Mouse (Mus musculus) mouse trophoblast stem cell (cell line): ENCODE measurements around the gene Cfap74.
"Not testable (repeated sequence)": the region's sequence is repeated elsewhere in the genome, so short reads cannot be mapped to it uniquely, and the experiment has no call there.

Experiments used
- in situ Hi-C, 2 experiments: fragments of 300-500 bp; cut with MseI, MboI; formaldehyde crosslinking; loops; 2 replicates in 1 of 2; 3 replicates in 1 of 2; pipeline ENCODE4 v1.15.1; 2025

Gene Cfap74

DNA sequence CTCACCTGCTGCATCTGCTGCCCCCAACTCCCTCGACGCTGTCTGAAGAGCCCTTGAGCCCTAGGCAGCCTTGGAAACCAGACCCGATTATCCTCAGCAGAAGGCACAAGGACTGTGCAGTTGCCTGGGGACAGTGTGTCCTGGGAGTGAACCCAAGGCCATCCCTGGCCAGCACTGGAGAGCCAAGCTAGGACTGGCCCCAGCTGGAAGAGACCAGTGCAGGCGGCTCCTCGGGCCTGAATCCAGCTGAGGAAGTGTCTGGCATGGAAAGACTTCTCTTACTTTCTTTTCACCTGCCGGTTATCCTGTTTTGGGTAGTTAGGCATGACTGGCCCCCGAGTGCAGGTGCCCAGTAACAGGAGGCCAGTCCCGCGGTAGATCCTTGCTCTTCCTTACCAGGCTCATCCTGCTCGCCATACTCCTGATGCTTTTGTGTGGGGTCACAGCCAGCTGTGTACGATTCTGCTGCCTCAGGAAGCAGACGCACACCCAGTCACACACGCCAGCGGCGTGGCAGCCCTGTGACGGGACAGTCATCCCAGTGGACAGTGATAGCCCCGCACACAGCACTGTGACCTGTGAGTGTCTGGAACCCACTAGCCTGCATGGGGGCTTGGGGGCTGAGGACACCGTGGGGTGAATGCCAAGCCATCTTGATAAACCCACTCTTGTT, 60.7 kb downstream of the Cfap74 start:
- in situ Hi-C loops = no loop called here

- in situ Hi-C loops = no loop called here
These were observed 61.4 kb downstream of the Cfap74 start for GRCm38 (mm10) chr4:155470263-155470953.

DNA sequence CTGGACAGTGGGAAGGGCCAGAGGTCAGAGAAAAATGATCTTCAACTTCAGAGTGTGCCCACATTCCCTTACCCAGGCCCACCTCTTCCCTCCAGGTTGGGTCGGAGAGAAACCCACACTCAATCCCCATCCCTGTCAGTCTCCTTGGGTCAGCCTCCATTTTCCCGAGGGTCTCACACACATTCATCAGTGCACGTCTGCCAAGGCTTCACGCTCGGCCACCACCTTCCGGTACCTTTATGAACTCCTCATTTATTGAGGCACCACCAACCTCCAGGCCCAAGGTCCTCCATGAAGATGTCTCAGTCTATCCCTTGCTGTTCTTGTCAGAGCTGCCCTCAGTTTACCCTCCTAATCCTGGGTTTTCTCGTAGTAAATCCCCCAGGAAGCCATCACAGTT, 62.0 kb downstream of the Cfap74 start:
- in situ Hi-C loops = no loop called here

DNA sequence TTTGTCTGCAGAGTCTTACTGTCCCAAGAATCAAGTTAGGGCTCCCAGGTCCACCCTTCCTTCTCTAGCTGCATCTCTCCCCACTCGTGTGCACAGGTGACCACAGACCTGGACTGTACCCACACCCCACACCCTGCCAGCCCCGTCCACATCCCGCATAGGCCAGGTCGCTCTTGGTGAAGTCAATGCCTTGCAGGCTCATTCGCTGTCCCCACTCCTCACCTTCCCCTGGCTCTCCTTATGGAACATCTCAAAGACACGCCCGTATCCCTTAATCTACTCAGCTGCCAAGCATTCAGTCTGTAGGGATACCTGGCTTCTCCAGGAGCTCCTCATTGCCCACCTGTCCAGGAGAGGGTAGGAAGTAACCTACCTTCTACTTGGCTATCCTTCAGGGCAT, 62.4 kb downstream of the Cfap74 start:
- in situ Hi-C loops = no loop called here

- in situ Hi-C loops = no loop called here
These were observed 63.8 kb downstream of the Cfap74 start for GRCm38 (mm10) chr4:155472716-155473290.

- in situ Hi-C loops = no loop called here
These were observed 64.3 kb downstream of the Cfap74 start for GRCm38 (mm10) chr4:155473319-155473718.

DNA sequence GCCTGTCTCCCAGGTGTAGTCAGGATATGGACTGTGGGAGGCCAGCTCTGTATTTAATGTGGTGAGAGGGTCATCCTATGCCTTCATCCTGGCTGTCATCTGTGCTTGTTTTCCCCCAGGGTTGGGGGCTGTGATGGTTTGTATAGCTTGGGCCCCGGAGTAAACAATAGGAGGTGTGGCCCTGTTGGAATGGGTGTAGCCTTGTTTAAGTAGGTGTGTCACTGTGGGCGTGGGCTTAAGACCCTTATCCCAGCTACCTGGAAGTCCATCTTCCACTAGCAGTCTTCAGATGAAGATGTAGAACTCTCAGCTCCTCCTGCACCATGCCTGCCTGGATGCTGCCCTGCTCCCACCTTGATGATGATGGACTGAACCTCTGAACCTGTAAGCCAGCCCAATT, 64.8 kb downstream of the Cfap74 start:
- in situ Hi-C loops = not testable (repeated sequence)

DNA sequence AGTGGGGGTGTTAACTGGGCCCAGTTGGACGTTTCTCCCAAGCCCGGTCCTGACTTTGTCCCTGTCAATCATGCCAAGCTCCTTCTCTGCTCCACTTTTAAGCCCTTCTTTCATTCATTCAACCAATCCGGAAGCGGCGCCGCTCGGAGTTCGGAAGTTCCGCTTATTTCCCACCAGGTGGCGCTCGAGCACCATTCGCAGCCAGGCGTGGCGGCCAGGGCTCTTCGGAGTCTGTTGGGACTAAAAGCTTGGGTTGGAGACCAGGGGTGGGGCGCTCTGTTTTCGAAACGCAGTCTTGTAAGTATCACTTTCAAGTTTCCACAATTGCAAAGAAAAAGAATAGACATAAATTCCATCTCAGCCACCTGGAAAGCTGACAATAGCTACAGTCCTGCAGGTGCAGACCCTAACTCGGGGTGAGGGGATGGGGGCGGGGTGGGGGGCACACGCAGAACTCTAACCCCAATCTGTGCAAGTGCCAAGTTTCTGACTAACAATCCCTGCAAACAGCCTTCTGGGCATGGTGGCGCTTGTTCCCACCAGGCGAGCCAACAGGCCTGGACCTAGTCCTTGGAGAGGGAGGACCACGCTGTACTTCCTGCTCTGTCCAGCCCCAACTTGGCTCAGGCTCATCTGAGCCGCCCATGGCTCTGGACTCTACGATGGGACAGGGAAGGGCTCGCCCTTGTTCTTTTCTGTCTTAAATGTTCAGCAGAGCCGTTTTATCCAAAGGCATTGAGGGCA, 72.6 kb downstream of the Cfap74 start:
- in situ Hi-C loops = loop anchor here (5.0 kb wide), 2 partner anchors 86 to 96 kb away; no protein-coding TSS in a partner anchor

DNA sequence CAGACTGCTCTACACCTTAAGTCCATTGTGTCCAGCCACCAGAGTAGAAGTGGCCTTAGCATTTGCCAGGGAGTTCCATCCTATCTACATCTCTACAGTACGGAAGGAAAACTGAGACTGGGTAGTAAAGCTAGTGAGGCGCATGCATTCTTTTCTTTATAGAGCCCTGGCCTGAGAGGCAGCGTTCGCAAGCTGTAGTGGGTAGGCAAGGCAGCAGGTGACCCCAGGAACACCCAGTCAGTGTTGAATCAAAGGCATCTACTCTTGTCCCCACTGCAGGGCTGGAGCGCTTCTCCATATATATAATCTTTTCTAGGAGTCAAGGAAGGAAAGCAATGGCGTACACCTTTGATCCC, 73.1 kb downstream of the Cfap74 start:
- in situ Hi-C loops = loop anchor here (5.0 kb wide), 2 partner anchors 85 to 95 kb away; no protein-coding TSS in a partner anchor

GRCm38 (mm10) chr4:155482733-155483540, 73.9 kb downstream of the Cfap74 start:
- in situ Hi-C loops = loop anchor here (5.0 kb wide), 2 partner anchors 84 to 94 kb away; no protein-coding TSS in a partner anchor

- in situ Hi-C loops = no loop called here
These were observed 76.5 kb downstream of the Cfap74 start for GRCm38 (mm10) chr4:155485521-155485920.

DNA sequence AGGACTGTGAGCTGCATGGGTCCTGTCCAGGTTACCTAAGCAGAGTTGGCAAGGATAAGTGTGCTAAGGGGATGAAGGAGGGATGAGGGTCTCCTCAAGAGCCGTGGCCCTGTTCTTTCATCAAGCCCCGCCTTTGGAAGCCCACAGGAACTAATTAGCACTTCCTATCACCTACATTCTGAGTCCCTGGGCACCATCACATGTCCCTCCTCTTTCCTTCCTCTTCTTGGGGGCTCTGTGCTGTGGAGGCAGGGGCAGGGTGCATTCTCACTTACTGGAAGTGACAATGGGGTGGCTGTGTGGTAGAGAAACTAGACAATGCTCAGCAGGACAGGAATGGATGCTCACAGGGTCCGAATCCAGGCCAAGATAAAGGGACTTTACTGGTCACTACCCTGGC, 78.8 kb downstream of the Cfap74 start:
- in situ Hi-C loops = no loop called here

GRCm38 (mm10) chr4:155488232-155489025, 79.4 kb downstream of the Cfap74 start:
- in situ Hi-C loops = no loop called here

GRCm38 (mm10) chr4:155489101-155489970, 80.3 kb downstream of the Cfap74 start:
- in situ Hi-C loops = no loop called here

DNA sequence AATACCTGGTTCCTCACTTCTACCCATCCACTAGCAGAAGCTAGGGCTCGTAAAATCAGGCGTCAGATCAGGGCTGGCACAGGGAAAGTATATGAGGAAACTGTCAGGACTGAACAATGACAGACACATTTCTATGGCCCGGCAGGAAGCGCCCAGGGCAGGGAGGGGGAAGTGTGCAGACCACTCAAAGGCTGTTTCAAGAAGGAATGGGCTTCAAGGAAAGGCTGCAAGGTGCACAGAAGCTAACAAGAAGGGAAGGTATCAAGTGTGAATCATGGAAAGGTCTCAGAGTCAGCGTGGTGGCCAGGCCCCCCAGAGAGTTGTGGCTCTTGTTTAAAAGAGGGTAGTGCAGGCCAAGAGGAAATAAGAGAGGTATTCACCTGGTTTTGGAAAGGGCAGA, 81.5 kb downstream of the Cfap74 start:
- in situ Hi-C loops = no loop called here

DNA sequence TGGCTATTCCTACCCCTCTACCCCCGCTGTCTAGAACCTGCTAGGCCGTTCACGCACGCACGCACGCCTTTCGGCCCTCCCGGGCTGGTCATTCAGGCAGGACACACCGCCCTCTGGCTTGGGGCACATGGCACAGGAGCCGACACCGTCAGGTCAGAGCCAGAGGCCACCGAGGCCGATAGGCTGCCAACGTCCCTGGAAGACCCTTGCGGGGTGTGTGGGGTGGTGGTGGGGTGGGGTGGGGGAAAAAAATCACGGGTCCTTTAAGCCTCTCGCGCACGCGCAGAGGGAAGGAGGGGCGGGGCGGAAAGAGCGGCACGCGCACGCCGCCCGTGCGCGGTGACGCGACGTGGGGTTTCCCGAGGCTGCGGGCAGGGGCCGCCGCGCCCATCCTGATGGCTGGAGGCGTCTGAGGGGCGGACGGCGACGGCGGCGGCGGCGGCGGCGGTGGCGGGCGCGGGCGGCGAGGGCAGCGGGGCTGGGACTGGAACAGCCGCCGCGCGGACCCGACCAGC, 82.1 kb downstream of the Cfap74 start, which contains the start of gene Gnb1:
Gene Gnb1, plus strand, starts transcription at position 372 of the 515 bp plus-strand sequence.
- in situ Hi-C loops = no loop called here

GRCm38 (mm10) chr4:155491529-155492130, 82.6 kb downstream of the Cfap74 start:
- in situ Hi-C loops = no loop called here

DNA sequence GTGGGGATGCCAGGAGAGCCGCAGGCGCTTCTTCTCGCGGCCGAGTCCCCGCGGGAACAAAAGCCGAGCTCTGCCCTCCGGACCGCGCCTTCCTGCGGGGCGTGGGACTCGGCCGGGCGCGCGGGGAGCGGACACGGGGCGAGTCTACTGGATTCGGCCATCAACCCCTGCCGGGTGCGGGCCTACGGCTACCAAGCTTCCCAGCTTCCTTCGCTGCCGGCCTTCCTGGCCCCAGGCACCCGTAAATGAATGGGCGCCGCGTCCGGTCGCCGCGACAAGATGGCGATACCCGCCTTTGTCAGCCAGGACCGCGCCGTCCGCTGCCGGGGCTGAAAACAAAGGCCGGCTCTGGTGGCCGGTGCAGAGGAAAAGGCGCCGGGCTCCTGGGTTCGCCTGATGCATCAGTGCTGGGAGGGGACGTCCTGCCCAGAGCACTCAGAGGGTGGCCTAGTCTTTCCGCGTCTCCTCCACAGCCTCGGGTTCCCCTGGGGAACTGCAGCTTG, 83.2 kb downstream of the Cfap74 start:
- in situ Hi-C loops = no loop called here

DNA sequence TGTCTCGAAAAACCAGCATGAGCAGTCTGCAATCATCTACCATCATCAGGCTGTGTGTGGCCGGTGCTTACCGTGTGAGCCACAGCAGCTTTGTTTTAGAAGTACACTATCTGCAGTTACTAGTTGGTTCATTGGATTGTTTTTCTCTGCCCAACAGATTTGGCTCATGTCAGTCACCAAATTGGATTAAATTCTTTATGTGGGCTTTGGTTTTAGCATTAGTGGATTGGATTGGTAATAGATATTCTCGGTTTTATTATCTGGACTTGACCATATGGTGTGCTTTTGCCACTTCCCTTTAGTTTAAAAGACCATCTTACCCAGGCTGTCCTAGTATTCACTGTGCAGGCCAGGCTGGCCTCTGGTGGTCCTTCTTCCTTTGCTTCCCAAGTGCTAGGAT, 85.9 kb downstream of the Cfap74 start:
- in situ Hi-C loops = no loop called here
